8 mouse cellular contexts compared by ENCODE assay signal in genomic region chr17:47473434-47473974, GRCm38 (mm10). TPM values are rescaled to one million over a fixed set of nuclear protein-coding genes. Genes with fewer than 3 reads are reported as not detected.
DNase-seq lines count a peak whose midpoint lies in the region; ATAC-seq and TF ChIP-seq lines count a peak whose summit lies in the region.
"Had no signal": no experiment of that assay in that cellular context is flagged by ENCODE, and none has a peak within 500 bp of the region (broad histone marks: within the 10 kb centered on the region; RNA-seq: fewer than 3 reads in every experiment).

No protein-coding gene starts in this region.

- H3K4me2 ChIP-seq in lung, postnatal 0 days (replicated peaks; ENCODE audit: low read depth, low read length): no peak overlapping the region
- H3K4me2 ChIP-seq in stomach, embryonic 16.5 days (ENCODE audit: low read depth, low read length): no peak overlapping the region

- peak; percentile 56 for DNase-seq in kidney, adult 9 months
- DNase-seq in kidney, adult 11 months: no peak
- peak; percentile 88 for DNase-seq in CD4-positive, CD25-positive, alpha-beta regulatory T cell, adult 2 months (ENCODE audit: low read depth, low spot score)
- peak; percentile 72 for DNase-seq in NIH3T3 (ENCODE audit: low read depth)
- no peak for DNase-seq in lung, postnatal 0 days (ENCODE audit: low spot score)

- peak; percentile 92 for TF ChIP-seq CTCF in lung, postnatal 0 days (IDR thresholded peaks at IDR 0.05)

- no peaks in the 10 kb centered on the region for H3K36me3 ChIP-seq in lung, postnatal 0 days (ENCODE audit: insufficient read depth, low read length)
- no peaks in the 10 kb centered on the region for H3K36me3 ChIP-seq in stomach, embryonic 16.5 days (ENCODE audit: control insufficient read depth, insufficient read depth, low read length)

- no peaks in the 10 kb centered on the region for H3K4me1 ChIP-seq in lung, postnatal 0 days (ENCODE audit: insufficient read depth, low read depth, low read length)
- peaks cover 33% of the 10 kb centered on the region for H3K4me1 ChIP-seq in stomach, embryonic 16.5 days (ENCODE audit: control insufficient read depth, insufficient read depth, low read length)

- no peak overlapping the region for H3K4me3 ChIP-seq in lung, postnatal 0 days (ENCODE audit: low read depth, low read length)
- H3K4me3 ChIP-seq in stomach, embryonic 16.5 days (replicated peaks; ENCODE audit: low read length): no peak overlapping the region

- no peak overlapping the region for H3K27ac ChIP-seq in lung, postnatal 0 days (ENCODE audit: low read length)
- peak overlapping the region; percentile 78 for H3K27ac ChIP-seq in stomach, embryonic 16.5 days (ENCODE audit: low read length)

- 16% methylated on average over 8 of the region's 8 CpGs for WGBS in lung, postnatal 0 days
- 16% methylated on average over 8 of the region's 8 CpGs for WGBS in stomach, embryonic 16.5 days

- no peak for TF ChIP-seq EP300 in lung, postnatal 0 days (IDR thresholded peaks at IDR 0.05)

- peak; percentile 72 for ATAC-seq in erythroblast, adult 5-6 weeks (replicated peaks; ENCODE audit: low FRiP score, poor library complexity, severe bottlenecking)
- peak; percentile 51 for ATAC-seq in lung, postnatal 0 days
- 0 out of 2 replicates have a peak, but pooled peaks have one; percentile 18 for ATAC-seq in stomach, embryonic 16.5 days (ENCODE audit: insufficient read depth, low FRiP score)

- H3K9ac ChIP-seq in lung, postnatal 0 days (replicated peaks; ENCODE audit: low read depth): no peak overlapping the region
- no peak overlapping the region for H3K9ac ChIP-seq in stomach, embryonic 16.5 days (ENCODE audit: low read length)

- no peaks in the 10 kb centered on the region for H3K27me3 ChIP-seq in lung, postnatal 0 days (replicated peaks; ENCODE audit: insufficient read depth, low read length)
- no peaks in the 10 kb centered on the region for H3K27me3 ChIP-seq in stomach, embryonic 16.5 days (ENCODE audit: control insufficient read depth, insufficient read depth, low read length)

- no peaks in the 10 kb centered on the region for H3K9me3 ChIP-seq in lung, postnatal 0 days (ENCODE audit: low read length)
- H3K9me3 ChIP-seq in stomach, embryonic 16.5 days (replicated peaks; ENCODE audit: control insufficient read depth, low read length): no peaks in the 10 kb centered on the region

RNA-seq across cellular contexts. Expression of gene Taf8, which starts 28.6 kb away (rescaled TPM):
- 34.5 and 36.5 TPM in 2 replicates for total RNA-seq in erythroblast, adult 5-6 weeks (2015; ENCODE audit: low replicate concordance)
- total RNA-seq in erythroblast, adult 5-6 weeks (2017; ENCODE audit: low replicate concordance): 47.1 and 67.9 TPM in 2 replicates
- polyA plus RNA-seq in lung, postnatal 0 days (2015; fragmentation: Nextera tagmentation; extraction: Ambion mirVana): 16.0 and 22.4 TPM in 2 replicates
- 25.7 and 27.3 TPM in 2 replicates for polyA plus RNA-seq in stomach, embryonic 16.5 days (2015; fragmentation: Nextera tagmentation; extraction: Ambion mirVana)

RNA-seq across cellular contexts. Expression of gene Ccnd3, which starts 31.3 kb away (rescaled TPM):
- total RNA-seq in erythroblast, adult 5-6 weeks (2015; ENCODE audit: low replicate concordance): 85.3 and 115 TPM in 2 replicates
- total RNA-seq in erythroblast, adult 5-6 weeks (2017; ENCODE audit: low replicate concordance): 64.3 and 65.9 TPM in 2 replicates
- 195 and 214 TPM in 2 replicates for polyA plus RNA-seq in lung, postnatal 0 days (2015; fragmentation: Nextera tagmentation; extraction: Ambion mirVana)
- polyA plus RNA-seq in stomach, embryonic 16.5 days (2015; fragmentation: Nextera tagmentation; extraction: Ambion mirVana): 334 and 340 TPM in 2 replicates

RNA-seq across cellular contexts. Expression of gene 1700001C19Rik, which starts 36.3 kb away (rescaled TPM):
- total RNA-seq in erythroblast, adult 5-6 weeks (2015; ENCODE audit: low replicate concordance): not detected in 2 replicates
- total RNA-seq in erythroblast, adult 5-6 weeks (2017; ENCODE audit: low replicate concordance): not detected in 2 replicates
- polyA plus RNA-seq in lung, postnatal 0 days (2015; fragmentation: Nextera tagmentation; extraction: Ambion mirVana): 0.15 and 0.44 TPM in 2 replicates
- polyA plus RNA-seq in stomach, embryonic 16.5 days (2015; fragmentation: Nextera tagmentation; extraction: Ambion mirVana): 0.21 and 0.24 TPM in 2 replicates
- total RNA-seq: gastrocnemius, postnatal 36 days had no signal

RNA-seq across cellular contexts. Expression of gene AI661453, which starts 37.1 kb away (rescaled TPM):
- total RNA-seq in erythroblast, adult 5-6 weeks (2015; ENCODE audit: low replicate concordance): 0.63 TPM in 1 of 2 replicates, not detected in the other
- 0.70 TPM in 1 of 2 replicates, not detected in the other for total RNA-seq in erythroblast, adult 5-6 weeks (2017; ENCODE audit: low replicate concordance)
- 2.8 and 3.3 TPM in 2 replicates for polyA plus RNA-seq in lung, postnatal 0 days (2015; fragmentation: Nextera tagmentation; extraction: Ambion mirVana)
- polyA plus RNA-seq in stomach, embryonic 16.5 days (2015; fragmentation: Nextera tagmentation; extraction: Ambion mirVana): 5.1 and 7.7 TPM in 2 replicates

Comparison
In these comparisons a context has a peak if more than half of its experiments do, and no peak if none do; other contexts are left out.
1. DNase-seq: peak in kidney, adult 9 months (single experiment), CD4-positive, CD25-positive, alpha-beta regulatory T cell, adult 2 months (single experiment) and NIH3T3 (single experiment); none in kidney, adult 11 months (single experiment) and lung, postnatal 0 days (single experiment).
2. ATAC-seq: peak in every context shown above with its lines; median percentile 72 in erythroblast, adult 5-6 weeks; 51 in lung, postnatal 0 days; 18 in stomach, embryonic 16.5 days.